Mouse (Mus musculus): ENCODE results near the gene Hes1.
A peak's percentile ranks its signal among the peaks of the same experiment; 100 is the strongest.

Hes1 gene

GRCm38 (mm10) chr16:30052271-30052670 is 11.9 kb upstream of the Hes1 start:
- DNase-seq, result no peak

DNA sequence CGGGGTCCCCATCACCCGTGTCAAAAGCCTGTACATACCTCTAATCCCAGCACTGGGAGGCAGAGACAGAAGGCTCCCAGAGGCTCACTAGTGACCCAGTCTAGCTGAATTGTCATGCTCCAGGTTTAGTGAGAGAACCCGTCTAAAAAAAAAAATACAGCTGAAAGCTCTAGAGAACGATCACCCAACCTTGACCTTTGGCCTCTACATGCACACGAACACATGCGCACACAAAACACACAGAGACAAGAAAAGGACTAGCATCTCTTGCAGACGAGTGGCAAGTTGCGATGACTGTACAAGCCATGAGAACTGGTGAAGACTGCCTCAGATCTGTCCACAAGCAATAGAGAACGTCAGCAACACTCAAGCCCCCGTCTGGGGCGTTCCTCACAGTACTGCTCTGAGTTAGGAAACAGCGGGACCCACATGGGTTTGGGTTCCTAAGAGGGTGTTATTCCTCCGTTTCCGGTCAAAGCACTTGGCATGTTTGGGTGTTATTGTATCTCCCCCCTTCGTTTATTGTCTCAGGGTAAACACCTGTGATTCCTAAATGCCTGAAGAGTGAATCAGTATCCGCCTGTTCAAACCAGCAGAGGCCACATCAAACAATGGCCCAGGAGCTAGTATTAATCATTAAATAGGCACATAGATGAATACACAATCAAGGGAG is 11.2 kb upstream of the Hes1 start:
- DNase-seq, result no peak

- no peak for DNase-seq
Observed at GRCm38 (mm10) chr16:30054541-30054940, 9.6 kb upstream of the Hes1 start.

- no peak for DNase-seq
Observed at GRCm38 (mm10) chr16:30055361-30055889, 8.8 kb upstream of the Hes1 start.

DNA sequence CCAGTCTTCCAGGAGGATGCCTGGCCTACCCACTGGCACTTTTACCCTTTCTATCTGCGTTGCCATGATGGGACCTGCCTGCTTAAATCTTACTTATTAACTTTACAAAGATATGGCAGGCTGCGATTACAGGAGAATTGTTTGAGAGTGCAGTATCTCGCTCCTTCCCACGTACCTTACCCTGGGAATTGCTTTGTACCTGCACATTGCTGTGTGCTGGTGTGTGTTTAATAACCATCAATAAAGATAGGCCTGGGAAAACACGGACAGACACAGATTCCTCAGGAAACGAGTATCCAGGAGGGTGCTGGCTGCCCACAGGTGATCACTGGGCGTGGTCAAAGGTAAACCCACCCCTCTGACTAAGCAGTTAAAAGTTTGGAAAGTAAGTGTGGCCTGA is 8.3 kb upstream of the Hes1 start:
- DNase-seq, result no peak

- no peak for DNase-seq
Observed at GRCm38 (mm10) chr16:30056906-30057305, 7.3 kb upstream of the Hes1 start.

DNA sequence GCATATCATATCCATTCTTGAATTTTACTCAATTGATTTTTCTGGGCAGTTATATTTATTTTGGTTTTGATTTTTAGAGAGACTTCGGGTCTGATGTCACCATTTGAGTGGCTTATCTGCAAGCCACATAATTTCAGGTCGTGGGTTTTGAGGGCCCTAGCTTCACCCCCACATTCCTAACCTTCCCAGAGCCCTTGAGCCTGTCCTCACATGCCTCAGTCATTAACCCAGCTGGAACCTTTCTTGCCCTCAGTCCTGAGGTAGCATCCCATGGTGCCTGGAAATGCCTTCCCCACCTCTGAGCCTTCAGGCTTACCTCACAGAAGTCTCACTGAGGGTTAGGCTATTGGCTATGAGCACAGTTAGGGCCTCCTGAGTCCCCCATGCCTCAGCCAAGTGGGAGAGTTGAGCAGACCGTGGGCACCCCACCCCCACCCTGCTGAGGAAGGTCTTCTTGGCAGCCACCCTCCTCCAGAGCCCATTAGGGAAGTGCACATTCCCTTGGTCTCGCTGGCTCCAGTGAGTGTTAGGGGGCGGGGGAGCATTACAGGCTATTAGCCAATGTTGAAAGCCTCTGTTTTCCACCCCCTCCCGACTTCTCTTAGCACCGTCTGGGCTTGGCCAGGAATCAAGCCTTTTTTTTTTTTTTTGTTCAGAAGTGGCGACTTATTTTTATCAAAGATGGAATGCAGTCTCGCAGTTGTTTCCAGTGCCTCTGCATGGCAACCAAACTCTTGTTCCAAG is 5.0 kb upstream of the Hes1 start:
- no peak for DNase-seq

DNA sequence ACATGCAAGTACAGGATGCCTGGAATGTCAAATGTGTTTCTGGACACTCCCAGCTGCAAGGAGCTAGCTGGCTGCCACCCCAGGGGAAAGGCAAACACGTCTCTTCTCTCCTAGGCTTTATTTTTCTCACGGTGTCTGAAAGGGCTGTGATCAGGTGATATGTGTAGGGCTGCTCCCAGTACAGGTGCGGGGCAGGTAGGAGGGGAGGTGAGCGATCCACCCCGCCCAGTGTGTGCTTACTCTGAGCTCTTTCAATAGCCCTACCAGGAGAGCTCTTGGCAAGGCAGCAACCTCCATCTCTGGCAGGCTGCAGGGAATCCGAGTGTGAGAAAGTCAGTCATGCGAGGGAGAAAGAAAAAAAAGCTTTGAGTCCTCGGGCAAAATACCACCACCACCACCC is 3.8 kb upstream of the Hes1 start:
- no peak for DNase-seq

DNA sequence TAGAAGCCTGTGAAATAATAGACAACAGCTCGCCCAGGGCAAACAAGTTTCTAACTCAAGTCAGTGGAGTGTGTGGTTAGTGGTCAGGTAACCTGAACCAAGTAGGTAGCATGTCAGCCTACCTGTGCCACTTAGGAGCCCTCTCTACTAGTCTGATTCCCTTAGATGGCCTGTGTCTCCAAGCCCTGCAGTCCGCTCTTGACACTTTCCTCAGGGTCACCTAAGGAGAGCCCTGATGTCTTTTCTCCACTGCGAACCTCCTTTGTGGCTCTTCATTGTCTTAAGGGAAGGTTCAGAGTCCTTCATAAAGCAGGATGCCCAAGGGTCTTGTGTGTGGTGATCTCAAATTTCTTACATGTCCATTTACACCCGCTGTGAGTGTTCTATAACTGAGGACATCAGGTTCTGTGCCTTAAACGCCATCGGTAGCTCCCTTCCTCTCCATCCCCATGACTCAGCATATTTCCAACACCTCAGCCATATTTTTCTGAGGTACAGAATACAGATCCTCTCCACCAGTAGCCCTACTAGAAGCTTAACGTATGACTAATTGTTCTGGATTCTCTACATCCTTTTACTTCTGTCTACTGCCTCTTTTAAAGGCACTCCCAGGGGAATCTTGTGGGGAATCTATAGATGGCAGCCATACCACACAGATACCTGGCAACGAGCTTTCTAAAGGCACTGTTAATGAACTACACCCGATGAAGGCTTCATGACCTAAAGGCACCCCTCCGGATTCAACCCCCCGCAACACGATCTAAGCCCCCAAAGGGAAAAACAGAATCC is 1.7 kb upstream of the Hes1 start:
- no peak for DNase-seq

- no peak for DNase-seq
Observed at GRCm38 (mm10) chr16:30063121-30063881, 883 bp upstream of the Hes1 start.

DNA sequence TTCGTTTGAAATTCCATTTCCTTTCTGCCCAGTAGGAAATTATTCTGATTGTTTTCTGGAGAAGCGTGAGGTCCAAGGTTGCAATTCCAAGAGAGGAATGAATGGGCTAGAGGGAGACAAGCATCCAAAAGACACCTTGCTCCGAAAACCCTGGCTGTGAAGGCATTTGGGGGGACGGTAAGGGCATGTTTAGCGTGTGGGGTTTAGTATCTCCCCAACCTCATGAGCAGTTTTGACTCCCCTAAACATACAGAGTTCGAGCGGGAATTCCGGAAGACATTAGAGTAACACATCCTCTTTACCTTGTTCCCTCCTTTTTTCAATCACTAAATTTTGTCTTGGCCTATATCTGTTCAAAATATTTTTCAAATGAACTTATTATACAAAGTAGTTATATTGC is 429 bp downstream of the Hes1 start:
- DNase-seq, result no peak

- DNase-seq, result peak; percentile 40 to 65
Observed at GRCm38 (mm10) chr16:30065077-30065476, 893 bp downstream of the Hes1 start.

GRCm38 (mm10) chr16:30065537-30066183 is 1.5 kb downstream of the Hes1 start:
- DNase-seq, result no peak

GRCm38 (mm10) chr16:30066184-30066851 is 2.1 kb downstream of the Hes1 start:
- DNase-seq, result peak; percentile 18 to 28

DNA sequence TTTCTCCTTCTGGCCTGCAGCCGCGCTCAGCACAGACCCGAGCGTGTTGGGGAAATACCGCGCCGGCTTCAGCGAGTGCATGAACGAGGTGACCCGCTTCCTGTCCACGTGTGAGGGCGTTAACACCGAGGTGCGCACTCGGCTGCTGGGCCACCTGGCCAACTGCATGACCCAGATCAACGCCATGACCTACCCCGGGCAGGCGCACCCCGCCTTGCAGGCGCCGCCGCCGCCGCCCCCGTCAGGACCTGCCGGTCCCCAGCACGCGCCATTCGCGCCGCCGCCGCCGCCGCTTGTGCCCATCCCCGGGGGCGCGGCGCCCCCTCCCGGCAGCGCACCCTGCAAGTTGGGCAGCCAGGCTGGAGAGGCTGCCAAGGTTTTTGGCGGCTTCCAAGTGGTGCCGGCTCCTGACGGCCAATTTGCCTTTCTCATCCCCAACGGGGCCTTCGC is 2.7 kb downstream of the Hes1 start:
- DNase-seq, result peak; percentile 61 to 69

DNA sequence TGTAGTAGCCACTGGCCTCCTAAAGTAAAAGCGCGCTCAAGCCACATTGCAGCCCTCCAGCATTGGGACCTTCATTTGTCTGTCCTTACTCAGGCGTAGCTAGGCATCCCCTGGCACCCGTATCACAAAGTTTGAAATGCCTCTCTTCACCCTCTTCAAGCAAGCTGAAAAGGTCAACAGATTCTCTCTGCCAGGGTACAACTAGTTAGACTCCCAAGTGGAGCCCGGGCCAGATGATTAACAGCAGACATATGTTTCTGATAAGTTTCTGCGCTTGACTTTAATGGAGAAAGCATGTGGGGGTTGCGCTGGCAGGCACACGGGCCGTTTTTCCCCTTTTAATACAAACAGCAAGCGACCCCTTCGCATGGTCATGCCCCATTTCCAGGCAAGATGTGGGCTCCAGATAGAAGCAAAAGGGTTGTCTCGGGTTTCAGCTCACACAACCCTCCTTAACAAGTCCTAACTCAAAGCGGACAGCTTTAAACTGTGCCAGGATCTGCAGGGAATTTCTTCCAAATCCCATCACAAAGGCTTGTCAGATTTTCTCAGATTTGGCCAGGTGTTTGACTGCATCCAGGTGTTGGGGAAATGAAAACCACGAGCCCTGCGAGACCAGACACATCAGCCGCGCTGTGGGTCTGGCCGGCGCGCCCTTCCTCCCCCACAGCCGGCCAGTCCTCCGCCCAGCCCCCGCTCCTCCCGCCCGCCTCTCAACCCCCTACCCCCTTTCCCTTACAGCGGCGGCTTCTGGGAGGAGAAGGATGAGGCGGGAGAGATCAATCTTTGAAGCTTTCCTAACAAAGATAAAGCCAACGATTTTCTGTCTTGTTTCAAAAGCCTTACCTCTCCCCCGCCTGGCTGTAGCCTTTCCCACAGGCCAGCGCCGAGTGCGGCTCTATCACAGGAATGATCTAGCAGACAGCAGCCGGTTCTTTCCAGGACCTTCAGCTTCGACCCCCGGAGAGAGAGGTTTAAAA is 4.1 kb downstream of the Hes1 start:
- DNase-seq, result no peak

- DNase-seq, result no peak
Observed at GRCm38 (mm10) chr16:30069580-30069949, 5.4 kb downstream of the Hes1 start.

- peak; percentile 32 to 39 for DNase-seq
Observed at GRCm38 (mm10) chr16:30069950-30070770, 6.0 kb downstream of the Hes1 start.

DNA sequence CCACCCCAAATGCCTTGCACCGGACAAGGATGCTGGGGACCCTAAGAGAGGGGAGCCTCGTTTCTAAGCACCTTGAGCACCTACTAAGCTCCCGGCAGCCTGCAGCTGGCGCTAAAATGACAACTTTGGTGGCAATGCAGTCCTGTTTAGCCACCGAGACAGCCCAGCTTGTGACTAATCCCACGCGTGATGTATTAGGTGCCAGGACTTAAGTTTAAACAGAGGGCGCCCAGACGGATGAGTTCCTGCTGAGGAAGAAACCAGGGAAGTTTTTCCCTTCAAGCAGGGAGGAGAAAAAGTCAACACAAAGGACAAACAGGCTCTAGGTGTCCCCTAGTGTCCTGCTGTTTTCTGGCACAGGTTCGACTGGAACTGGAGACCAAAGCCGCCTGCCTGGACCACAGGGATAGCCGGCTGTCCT is 6.6 kb downstream of the Hes1 start:
- DNase-seq, result peak in 1 of 2 experiments; percentile 40
